Mouse (Mus musculus): Measurements from ENCODE around the gene Morn5. TPM values are rescaled to one million over a fixed set of nuclear protein-coding genes. Genes with fewer than 3 reads are reported as not detected.
A peak's percentile ranks its signal among the peaks of the same experiment; 100 is the strongest.

The Morn5 gene
- total RNA-seq, 1 experiment from 2014 or later = not detected

DNA sequence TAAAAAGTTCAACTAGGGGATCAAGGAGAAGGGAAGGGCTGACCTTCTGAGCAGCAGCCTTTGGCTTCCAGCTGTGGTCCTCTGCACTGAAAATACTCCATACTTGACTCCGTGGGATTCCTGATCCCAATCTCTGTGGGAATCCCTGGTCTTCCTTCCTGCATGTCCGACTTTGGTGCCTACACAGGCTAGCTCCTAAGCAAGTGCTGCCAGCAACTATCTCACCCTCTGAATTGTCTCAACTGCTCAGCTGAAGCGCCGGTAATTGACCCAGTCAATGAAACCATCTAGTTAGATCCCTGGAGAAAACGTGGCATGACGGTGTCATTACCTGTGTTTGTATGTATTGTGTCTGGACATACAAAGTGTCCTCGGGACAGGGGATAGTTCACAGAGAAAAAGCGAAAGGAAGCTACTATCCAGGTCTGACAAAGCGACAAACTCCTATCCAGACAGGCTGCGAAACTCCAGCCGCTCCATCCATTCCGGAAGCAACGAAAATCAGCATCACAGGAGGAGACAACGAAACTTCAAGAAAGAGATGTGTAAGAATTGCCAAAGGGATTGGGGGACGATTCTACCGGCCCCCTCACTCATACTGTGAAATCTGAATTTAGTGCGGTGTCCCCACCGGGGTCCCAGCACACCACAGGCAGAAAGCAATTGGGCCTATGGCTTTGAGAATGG, 48.0 kb downstream of the Morn5 start:
- no peak for ATAC-seq (replicated peaks in 1 of 2; ENCODE audit: insufficient read depth in 1 of 2, low FRiP score in 2 of 2, low TSS enrichment in 1 of 2, low read depth in 1 of 2, poor library complexity in 2 of 2, severe bottlenecking in 2 of 2)

DNA sequence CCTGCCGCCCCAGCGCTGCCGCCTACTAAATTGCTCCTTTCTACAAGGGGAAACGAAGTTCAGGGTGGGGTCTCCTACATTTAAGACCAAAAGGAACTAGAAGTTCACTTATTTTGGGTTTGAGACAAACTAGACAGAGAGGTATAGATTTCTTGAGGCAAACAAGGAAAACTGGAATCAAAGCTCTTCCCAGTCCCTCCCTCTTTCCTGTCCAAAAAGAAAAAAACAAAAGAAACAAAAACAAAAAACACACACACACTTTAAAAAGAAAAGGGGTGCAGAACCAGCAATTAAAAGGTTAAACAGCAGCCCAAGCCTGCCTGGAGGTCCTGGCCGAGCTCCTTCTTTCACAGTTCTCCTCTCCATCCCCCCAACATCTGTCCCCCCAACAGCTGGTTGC, 48.8 kb downstream of the Morn5 start:
- no peak for ATAC-seq (replicated peaks in 1 of 2; ENCODE audit: insufficient read depth in 1 of 2, low FRiP score in 2 of 2, low TSS enrichment in 1 of 2, low read depth in 1 of 2, poor library complexity in 2 of 2, severe bottlenecking in 2 of 2)

DNA sequence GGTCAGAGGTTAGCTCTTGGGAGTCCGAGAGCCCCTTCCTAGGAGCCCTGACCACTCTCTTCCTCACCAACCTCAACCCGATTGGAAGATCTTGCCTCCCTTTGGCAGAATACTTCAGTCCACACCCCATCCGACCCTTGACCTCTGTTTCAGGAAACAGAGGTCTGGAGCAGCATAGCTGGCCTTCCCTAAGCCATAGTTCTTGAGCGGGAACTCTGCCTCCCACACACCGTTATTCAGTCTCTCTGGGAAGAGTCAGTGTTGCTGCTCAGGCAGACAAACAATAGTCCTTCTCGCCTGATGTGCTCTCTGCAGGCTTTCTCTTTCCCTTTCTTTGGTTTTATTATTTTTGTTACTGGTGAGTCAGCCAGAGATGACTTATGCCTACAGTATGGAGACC, 50.5 kb downstream of the Morn5 start:
- ATAC-seq (replicated peaks in 1 of 2; ENCODE audit: insufficient read depth in 1 of 2, low FRiP score in 2 of 2, low TSS enrichment in 1 of 2, low read depth in 1 of 2, poor library complexity in 2 of 2, severe bottlenecking in 2 of 2) = no peak

DNA sequence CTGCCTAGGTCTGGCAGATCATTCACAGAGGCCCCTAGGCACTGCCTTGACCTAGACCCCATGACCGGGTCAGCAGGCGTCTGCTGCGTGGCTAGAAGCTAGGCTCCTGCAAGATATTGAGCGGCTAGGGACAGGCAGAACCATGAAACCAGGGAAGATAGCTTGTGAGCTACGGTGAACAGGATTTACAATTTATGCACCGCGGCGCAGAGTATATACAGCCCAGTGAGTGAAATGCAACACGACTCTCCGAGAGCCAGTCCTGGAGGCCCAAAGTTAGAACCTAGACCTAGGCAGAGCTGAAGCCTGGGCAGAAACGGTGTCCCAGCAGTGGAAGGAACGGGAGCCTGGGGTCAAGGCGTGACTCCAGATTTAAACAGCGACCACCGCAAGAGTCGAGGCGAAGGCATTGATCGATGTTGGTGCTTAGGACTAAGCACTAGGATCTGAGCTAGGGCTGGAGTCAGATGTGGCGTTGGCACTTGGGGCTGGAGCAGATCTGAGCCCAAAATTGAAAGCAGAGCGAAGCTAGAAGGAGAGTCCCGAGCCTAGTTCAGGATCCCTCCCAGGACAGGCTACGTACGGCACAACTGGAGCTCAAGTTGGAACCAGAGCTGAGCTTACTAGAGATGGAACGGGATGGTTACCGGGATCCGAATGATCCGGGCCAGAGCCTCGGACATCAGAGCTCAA, 52.8 kb downstream of the Morn5 start:
- ATAC-seq (replicated peaks in 1 of 2; ENCODE audit: insufficient read depth in 1 of 2, low FRiP score in 2 of 2, low TSS enrichment in 1 of 2, low read depth in 1 of 2, poor library complexity in 2 of 2, severe bottlenecking in 2 of 2) = 0 out of 4 replicates have a peak, but pooled peaks of 1 of the 2 experiments have one; percentile 1

DNA sequence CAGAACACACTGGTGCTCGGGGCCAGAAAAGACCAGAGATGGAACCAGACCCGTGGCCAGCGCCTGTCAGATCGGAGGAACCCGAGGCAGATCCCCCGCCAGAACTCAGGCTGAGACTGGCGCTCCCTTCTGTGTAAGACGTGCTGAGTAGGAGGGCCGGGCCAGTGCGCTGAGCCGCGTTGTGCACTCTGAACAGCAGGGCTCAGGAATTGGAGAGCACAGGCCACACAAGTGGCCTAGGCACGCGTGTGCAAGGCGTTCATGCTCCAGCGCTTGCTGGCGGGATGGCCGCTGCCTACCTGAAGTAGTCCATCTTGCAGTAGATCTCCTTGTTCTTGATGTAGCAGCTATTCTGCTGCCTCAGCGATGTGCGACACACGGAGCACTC, 53.3 kb downstream of the Morn5 start:
- peak; percentile 33 to 59; a peak in 3 of 4 replicates for ATAC-seq (replicated peaks in 1 of 2; ENCODE audit: insufficient read depth in 1 of 2, low FRiP score in 2 of 2, low TSS enrichment in 1 of 2, low read depth in 1 of 2, poor library complexity in 2 of 2, severe bottlenecking in 2 of 2)

DNA sequence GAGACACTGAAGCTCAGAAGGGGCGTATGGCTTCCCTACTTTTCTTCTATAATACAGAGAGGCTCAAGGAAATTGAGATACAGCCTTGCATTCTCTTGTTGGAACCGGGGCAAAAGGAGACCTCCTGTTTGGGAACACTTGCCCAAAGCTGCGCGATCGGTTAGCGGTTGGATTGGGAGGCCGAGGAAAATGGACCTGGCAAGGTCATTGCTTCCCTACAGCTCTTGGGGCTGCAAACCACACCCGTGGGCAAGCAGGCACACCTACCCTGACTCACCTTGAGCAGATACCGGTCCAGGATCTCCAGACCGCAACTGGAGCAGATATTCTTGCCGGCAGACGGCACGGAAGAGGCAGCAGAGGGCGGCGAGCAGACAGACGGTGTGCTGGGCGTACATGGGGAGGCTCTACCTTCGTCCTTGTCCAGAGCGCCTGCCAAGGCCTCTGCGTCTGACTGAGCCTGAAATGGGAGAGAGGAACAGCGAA, 53.9 kb downstream of the Morn5 start:
- peak in 1 of 2 experiments; percentile 5; a peak in 1 of 4 replicates for ATAC-seq (replicated peaks in 1 of 2; ENCODE audit: insufficient read depth in 1 of 2, low FRiP score in 2 of 2, low TSS enrichment in 1 of 2, low read depth in 1 of 2, poor library complexity in 2 of 2, severe bottlenecking in 2 of 2)

DNA sequence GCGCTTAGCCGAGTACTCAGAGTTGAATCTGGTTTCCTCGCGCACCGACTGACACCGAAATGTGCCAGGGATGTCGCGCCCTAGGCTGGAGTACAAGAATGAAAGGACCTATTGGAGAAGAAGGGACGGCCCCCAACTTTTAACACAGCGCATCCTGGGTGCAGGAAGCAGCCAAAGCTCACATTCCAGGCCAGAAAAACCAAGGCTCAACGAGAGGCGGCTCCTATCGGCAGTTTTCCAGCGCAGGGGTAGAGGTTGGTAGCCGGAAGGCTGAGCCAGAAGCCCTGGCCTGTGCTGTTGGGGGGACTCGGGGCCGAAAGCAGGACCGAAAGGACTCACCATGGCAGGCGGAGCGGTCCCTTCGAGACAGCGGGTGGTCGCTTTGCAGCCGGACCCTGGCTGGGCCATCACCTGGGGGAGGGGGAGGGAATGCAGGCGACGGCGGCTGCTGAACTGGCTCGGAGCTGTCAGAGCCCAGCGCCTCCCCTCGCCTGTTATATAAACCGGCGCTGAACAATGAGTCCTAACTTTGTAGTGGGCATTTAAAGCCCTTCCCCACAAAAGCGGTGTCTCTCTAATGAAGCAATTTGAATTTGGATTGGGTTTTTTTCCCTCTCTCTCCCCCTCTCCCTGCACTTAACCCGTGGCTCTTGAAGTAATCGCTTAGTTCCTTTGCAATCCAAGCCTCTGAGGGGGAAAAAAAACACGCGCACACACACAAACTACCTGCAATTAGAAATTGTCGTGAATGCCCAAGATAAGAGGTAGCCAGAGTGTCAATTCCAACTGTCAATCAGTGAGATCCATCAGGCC, 54.5 kb downstream of the Morn5 start:
- ATAC-seq (replicated peaks in 1 of 2; ENCODE audit: insufficient read depth in 1 of 2, low FRiP score in 2 of 2, low TSS enrichment in 1 of 2, low read depth in 1 of 2, poor library complexity in 2 of 2, severe bottlenecking in 2 of 2) = no peak

DNA sequence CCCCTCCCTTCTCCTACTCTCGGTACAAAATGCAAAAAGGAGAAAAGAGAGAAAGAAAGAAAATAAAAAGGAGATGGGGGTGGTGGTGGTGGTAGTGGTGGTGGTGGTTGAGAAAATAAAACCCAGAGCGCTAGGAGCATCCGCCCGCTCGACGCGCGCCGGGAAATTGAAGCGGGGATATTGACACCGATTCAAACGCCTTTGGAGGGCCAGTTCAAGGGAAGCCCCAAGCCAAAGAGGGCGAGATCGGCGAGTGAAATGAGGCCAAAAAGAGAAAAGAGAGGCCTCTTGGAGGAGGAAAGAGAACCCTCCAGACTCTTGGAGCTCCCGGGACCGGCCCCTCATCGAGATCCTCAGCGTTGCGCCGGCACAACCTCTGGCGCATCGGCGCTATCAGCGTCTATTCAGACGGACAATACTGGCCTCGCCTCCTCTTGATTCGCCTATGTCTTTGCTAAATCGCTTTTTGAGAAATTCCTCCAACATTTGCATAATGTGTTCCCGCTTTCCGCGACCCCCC, 55.2 kb downstream of the Morn5 start:
- ATAC-seq (replicated peaks in 1 of 2; ENCODE audit: insufficient read depth in 1 of 2, low FRiP score in 2 of 2, low TSS enrichment in 1 of 2, low read depth in 1 of 2, poor library complexity in 2 of 2, severe bottlenecking in 2 of 2) = no peak

DNA sequence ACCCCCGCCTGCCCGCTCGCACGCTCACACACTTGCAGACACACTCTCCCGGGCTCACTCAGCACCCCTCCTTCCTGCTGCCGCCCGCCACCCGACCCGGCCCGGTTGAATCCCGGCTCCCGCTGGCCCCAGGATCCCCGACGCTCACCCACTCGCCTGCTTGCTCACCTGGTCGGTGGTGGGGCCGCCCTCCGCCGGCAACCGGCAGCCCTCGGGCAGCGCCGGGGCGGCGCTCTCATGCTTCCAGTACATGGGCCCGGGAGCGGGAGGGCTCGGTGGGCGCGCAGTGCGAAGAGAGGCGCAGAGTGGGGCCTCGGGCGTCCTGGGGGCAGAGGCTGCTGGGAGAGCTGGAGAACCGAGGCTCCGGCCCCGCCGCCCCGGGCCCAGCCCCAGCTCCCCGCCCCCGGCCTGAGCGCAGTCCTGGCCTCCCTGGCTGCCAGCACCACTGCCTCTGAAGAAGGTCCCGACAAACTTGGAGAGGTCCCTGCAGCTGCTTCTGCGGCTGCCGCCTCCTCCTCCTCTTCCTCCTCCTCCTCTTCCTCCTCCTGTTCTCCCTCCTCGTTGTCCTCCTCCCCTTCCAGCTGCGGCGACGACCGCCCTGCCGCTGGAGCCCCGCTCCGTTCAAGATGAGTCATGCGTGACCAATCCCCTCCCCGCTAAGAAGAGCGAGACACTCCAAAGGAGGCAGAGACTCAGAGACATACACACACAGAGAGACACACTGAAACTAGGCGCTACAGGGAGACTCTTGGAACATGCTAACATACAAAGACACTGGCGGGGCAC, 55.9 kb downstream of the Morn5 start, which contains the start of gene Lhx6:
TSS of gene Lhx6 (minus strand) at position 453 of the 786 bp plus-strand sequence.
- 0 out of 4 replicates have a peak, but pooled peaks of 1 of the 2 experiments have one; percentile 14 for ATAC-seq (replicated peaks in 1 of 2; ENCODE audit: insufficient read depth in 1 of 2, low FRiP score in 2 of 2, low TSS enrichment in 1 of 2, low read depth in 1 of 2, poor library complexity in 2 of 2, severe bottlenecking in 2 of 2)

DNA sequence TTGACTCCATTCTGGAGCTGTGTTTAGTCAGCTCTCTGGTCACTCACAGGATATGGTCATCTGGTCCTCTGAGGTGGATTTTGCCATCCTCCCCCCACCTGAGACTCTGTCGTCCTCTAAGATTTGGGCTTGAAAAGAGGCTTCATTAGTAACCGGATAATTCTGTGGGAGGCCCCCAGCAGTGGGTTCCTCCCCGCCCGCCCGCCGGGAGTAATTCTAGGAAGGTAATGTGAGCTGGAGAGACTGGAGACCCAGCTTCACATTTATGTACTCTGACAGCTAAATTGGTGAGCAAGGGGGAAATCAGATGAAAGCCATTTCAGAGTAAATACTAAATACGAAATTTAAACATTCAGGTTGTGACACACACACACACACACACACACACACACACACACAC, 59.4 kb downstream of the Morn5 start:
- no peak for ATAC-seq (replicated peaks in 1 of 2; ENCODE audit: insufficient read depth in 1 of 2, low FRiP score in 2 of 2, low TSS enrichment in 1 of 2, low read depth in 1 of 2, poor library complexity in 2 of 2, severe bottlenecking in 2 of 2)

DNA sequence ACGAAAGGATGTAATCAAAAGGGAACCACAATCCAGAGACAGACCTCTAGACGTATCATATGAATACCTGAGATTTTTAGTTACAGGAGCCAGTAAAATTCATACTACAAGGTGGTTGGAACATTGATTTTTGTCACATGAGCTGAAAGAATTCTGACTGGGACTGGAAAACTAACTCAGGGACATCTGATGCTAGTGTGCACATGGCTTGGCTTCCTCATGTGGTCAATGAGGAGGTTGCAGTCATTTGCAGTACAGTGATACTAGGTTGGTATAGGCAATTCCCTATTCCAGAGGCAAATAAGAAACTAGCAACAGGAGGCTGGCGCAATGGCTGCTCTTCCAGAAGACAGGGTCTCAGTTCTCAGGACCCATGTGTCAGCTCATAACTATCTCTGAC, 63.4 kb downstream of the Morn5 start:
- ATAC-seq (replicated peaks in 1 of 2; ENCODE audit: insufficient read depth in 1 of 2, low FRiP score in 2 of 2, low TSS enrichment in 1 of 2, low read depth in 1 of 2, poor library complexity in 2 of 2, severe bottlenecking in 2 of 2) = no peak

DNA sequence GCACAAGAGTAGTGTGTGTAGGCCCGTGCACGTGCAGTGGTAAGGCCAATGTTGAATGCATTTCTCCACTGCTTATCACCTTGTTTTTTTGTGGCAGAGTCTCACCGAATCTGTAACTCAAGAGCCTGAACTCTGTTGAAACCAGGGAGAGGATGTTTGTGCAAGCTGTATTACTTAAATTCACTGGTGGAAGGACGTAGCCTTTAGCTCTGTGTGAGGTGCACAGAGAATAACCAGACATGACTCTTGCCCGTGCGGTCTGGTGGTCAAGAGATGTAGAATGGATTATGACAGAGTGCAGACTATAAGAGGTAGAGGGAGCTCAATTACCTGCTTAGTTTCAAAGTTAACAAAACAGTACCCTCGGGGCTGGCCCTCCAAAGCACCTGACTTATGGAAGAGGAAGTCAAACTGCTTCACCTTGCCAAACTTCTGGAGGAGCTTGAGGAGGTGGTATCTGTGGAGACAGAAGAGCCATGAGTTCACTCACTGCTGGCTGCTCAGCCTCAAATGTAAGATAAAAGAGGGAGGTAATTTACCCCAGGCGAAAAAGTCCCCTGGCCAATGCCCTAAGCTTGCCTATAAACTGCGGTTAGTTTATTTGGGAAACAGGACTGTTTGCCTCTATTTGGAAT, 77.7 kb downstream of the Morn5 start:
- peak in 1 of 2 experiments; percentile 36; a peak in 1 of 4 replicates for ATAC-seq (replicated peaks in 1 of 2; ENCODE audit: insufficient read depth in 1 of 2, low FRiP score in 2 of 2, low TSS enrichment in 1 of 2, low read depth in 1 of 2, poor library complexity in 2 of 2, severe bottlenecking in 2 of 2)

DNA sequence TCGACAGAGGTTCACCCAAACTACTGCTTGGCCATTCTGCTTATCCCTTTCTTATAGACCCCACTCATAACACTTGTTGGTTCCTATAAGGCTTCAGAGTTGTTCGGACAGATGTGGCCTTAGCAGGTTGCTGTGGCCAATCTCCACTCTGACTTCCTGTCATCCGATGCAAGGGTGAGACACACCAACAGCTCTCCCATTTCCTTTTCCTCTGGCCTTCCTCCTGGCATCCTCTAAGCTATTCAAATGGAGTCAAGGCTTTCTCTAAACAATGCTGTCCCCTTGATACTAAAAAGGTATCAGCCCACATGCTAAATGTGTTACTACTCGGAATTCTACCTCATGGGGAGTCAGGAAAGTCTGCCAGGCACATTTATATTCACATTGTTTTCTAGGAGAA, 78.7 kb downstream of the Morn5 start:
- no peak for ATAC-seq (replicated peaks in 1 of 2; ENCODE audit: insufficient read depth in 1 of 2, low FRiP score in 2 of 2, low TSS enrichment in 1 of 2, low read depth in 1 of 2, poor library complexity in 2 of 2, severe bottlenecking in 2 of 2)

DNA sequence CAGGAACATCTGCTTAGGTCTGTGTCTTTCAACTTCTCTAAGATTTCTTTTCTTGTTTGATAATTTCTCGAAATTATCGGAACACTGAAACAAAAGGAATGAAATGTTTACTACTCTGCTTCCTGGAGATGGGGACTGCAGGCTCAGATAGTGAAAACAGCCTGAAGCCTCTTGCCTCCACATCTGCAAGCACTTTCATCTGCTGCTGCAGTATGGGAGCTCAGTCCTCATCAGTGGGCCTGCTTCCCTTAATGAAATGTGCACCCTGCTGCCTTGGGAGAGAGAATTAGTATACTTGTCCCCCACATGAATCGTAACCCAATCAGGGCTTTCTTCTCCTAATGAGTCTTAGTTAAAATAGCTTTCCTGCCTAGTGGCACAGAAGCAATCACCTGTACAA, 79.8 kb downstream of the Morn5 start:
- no peak for ATAC-seq (replicated peaks in 1 of 2; ENCODE audit: insufficient read depth in 1 of 2, low FRiP score in 2 of 2, low TSS enrichment in 1 of 2, low read depth in 1 of 2, poor library complexity in 2 of 2, severe bottlenecking in 2 of 2)

Measured in hematopoietic stem cell, adult 5-6 weeks (primary cell).